Mouse (Mus musculus) urinary bladder, adult 2 months (tissue): ENCODE data around the gene Fam186a. TPM values are rescaled to one million over a fixed set of nuclear protein-coding genes. Genes with fewer than 3 reads are reported as not detected.
"Not testable (repeated sequence)": the region's sequence is repeated elsewhere in the genome, so short reads cannot be mapped to it uniquely, and the experiment has no call there.

Experiments
- DNase-seq: peaks from one replicate; pipeline ENCODE4 v3.0.0; 2022; ENCODE audit warnings: low spot score
- polyA plus RNA-seq: library from polyadenylated mRNA; depleted of rRNA; stranded (reverse); fragments of >200 nt; gene quantifications from 2 replicates; pipeline ENCODE4 v1.2.3, GENCODE M21; 2012

The Fam186a gene
- polyA plus RNA-seq, 1 experiment, result 0.04 TPM

DNA sequence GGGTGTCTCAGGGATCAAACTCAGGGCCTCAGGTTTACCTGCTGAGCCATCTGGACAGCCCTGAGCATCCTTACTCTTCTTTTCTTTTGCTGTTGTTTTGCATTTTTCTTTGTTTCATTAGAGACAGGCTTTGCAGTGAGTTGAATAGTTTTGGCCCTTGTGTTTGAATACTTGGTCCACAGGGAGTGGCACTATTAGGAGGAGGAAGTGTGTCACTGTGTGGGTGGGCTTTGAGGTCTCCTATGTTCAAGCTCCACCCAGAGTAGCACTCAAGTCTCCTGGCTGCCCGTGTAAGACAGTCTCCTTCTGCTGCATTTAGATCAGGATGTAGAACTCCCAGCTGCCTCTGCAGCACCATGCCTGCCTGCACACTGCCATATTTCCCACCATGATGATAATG lies 32.4 kb downstream of the Fam186a start:
- no peak for DNase-seq

DNA sequence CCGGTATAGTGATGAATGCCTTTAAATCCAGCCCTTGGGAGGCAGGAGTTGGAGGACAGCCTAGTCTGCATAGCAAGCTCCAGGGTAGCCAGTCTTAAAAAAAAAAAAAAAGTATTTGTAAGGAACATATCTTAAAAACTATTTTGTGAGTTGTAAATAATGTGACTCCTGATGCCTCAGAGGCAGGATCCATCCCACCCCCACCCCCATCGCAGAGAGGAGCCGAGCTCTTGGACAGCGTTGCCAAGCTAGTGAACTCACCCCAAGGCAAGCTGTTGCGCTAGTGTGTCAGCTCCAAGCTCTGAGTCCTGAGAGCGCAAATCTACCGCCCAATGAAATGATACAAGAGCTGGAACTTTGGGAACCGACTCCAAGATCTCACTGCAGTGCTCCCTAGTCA lies 35.6 kb downstream of the Fam186a start:
- no peak for DNase-seq

DNA sequence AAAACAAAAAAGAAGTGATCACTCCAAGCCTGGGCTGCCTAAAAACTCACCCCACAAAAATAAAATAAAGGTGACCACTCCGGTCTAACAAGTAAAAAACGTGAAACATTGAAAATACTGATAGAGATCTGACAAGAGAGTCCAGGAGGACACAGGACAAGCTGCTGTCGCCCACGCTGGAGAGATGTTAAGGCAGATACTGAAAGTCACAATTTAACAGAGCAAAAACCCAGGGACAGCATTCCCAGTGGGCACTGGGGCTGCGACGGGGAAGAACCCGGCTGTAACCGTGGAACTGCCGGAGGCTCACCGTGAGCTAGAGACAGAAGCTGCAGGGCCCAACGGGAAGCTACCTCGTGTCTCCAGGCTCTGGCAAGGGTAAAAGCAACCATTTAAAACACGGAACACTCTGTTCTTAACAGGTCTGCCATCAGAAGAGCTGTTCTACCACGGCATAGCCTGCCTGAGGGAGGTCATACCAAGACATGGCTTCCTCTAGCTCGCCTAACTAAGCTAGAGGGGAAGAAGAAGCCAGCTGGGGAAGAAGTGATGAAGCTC lies 47.2 kb downstream of the Fam186a start:
- no peak for DNase-seq

DNA sequence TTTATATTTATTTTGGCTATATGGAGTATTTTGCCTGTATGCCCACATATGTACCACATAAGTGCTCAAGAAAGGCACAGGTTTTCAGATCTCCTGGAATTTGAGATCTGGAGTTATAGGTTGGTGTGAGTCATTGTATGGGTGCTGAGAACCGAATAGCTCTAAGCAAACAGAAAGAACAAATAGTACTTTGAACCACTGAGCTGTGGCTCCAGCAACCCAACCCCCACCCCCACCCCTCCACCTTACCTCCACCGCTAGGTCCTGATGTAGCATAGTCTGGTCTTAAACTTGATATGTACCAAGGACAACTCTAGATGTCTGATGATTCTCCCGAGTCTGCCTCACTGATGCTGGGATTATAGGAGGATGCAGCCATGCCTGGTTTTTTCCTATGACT lies 49.6 kb downstream of the Fam186a start:
- no peak for DNase-seq

DNA sequence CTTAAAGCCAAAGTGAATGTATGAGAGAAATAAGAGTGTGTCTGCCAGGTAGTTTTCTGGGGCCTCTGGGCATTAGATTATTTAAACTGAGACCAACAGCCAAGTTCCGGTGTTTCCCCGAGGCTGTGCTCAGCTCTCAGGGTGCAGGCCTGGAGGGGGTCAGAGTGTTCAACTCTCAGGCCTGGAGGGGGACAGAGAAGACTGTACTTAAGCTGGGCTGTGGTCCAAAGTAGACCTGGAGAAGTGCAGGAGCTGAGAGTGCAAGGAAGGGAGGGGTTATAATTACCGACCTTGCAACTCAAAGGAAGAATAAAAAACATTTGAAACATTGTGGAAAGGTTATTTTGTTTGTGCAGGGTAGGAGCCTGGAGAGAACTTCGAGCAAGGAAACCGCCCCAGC lies 52.2 kb downstream of the Fam186a start:
- no peak for DNase-seq

DNA sequence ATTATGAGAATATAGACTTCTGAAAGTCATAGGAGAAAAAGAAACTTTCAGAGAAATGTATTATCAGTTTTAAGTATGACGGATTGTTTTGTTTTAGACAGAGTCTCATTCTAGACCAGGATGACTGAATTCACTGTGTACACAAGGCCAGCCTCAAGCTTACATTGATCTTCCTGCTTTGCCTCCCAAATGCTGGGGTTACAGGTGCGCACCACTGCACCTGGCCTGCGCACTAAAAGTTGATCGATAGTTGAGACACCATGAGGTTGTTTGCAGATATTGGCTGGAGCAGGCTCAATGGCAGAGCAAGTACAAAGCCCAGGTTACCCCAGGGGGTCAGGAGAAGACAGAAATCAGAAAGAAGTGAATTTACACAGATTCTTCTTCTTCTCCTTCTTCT lies 55.1 kb downstream of the Fam186a start:
- no peak for DNase-seq

DNA sequence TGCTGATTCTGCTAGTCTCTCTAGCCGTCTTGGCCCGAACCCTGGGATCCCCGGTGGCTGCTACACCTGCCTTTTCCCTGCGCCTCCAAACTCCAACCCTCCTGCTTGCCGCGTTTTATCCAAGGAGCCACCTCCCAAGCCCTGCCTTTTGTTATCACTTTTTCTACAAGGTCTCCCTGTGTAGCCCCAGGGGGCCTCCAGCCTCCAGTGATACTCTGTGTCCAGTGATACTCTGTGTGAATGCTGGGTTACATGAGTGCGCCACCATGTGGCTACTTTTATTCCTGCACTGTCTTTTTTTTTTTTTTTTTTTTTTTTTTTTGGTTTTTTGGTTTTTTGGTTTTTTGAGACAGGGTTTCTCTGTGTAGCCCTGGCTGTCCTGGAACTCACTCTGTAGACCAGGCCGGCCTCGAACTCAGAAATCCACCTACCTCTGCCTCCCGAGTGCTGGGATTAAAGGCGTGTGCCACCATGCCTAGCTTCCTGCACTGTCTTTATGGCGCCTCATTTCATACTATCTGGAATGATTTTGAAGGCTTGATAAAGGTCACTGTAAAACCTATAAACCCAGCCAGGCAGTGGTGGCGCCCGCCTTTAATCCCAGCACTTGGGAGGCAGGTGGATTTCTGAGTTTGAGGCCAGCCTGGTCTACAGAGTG lies 57.4 kb downstream of the Fam186a start:
- not testable (repeated sequence) for DNase-seq

DNA sequence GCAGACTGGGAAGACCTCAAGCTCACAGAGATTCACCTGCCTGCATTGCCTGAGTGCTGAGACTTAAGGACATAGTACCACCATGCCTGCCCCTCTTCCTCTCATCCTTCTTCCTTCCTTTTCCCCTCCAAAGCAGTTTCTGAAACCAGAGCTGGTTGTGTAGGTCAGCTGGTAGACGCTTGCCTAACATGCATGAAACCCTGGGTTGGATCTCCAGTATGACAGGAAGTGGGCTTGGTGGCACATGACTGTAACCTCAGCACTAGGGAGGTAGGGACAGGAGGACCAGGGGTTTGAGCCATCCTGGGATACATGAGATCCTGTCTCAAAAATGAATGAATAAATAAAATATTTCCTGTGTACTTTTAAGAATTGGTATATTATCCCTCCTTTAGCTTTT lies 59.3 kb downstream of the Fam186a start:
- no peak for DNase-seq

DNA sequence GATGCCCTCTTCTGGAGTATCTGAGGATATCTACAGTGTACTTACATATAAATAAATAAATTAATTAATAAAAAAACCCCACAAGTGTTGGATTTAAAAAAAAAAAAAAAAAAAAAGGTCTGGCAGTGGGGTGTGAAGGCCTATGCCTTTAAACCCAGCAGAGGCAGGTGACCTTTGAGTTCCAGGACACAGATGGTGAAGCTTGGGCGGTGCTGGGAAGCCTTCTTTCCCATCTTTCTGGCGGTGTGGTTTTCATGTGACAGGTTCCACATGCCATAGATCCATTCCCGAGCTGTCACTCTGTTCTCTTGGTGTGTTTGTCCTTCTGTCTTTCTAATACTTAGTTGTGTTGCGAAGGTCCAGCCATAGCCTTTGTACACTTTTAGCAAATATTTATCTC lies 59.8 kb downstream of the Fam186a start:
- no peak for DNase-seq

DNA sequence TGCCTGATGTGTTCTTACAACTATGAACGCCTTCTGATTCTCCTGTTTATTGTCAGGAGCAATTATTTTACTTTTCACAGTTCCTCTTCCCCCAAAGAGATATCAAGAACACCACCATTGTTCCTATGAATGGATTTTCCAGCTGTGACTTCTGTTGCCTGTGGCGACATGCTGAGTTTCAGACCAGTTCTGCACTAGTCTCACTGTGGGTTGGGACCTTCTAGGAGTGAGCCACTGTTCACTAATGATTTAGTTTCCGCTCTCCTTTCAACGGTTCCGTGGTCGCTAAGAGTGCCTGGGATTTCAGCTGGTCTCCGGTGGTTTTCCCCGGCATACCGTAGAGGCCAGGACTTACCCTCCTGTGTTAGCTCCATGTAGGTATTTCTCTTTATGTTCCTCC lies 62.0 kb downstream of the Fam186a start:
- no peak for DNase-seq

DNA sequence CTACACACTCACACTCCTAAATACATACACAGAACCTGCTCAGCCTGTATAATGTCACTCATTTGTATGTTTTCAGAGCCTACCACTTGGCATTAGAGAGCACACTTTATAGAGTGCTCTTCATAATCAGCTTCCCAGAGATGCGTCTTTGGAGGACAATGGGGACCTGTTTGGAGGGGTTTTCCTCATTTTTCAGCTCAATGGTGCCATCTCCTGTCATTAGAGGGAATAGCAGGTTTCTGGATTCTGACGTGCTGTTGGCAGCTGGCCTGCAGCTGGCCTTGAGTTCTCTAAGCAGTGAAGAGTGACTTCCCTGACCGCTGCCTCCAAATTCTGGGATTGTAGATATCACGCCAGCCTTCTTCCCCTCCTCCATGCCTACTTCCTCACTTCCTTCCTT lies 62.5 kb downstream of the Fam186a start:
- DNase-seq, result no peak

DNA sequence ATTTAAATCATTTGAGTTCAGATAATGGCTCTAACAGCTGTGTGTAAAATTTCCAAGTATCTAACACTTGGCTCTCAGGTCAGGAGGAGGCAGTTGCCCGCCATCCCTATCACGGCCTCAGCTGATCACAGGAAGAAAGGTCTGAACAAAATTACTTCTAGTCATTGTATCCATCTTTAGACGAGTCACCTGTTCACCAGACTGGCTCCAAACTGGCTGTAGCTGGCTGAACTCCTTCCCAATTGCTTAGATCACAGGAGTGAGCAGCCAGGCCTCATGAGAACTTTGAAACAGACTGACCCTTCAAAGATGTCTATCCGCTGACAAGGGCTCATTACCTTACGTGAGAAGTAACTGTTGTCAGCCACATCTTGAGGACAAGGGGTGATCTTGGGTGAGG lies 63.6 kb downstream of the Fam186a start:
- DNase-seq, result no peak

DNA sequence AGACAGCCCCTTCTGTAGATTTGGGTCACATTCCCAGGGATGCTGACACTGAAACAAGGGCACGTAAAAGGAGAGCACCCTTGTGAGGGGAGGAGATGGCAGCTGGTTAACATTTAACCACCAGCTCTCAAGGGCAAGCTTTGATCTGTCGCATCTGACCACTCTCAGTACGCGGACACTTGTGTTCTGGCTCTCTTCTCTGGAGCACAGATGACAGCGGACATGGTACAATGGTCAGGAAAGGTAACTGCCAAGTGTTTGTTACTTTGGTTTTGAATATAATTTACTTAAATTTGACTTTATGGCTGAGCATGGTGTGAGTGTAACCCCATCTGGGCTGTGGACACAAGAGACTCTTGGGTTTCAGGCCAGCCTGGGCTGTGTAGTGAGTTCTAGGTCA lies 64.1 kb downstream of the Fam186a start:
- DNase-seq, result no peak

DNA sequence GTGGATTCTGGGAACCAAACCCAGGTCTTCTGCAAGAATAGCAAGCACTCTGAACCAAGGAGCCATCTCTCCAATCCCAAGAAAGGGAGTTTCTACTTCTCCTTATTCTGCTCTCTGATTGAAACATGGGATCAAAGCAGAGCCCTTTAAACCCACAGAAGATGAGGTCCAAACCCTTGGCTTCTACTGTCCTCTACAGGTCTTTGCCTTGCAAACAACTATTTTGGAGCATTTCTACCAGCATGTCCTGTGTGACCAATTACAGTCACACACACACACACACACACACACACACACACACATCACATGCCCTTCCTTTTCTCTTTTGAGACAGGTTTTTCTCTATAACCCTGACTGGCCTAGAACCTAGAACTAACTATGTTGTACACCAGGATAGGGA lies 70.2 kb downstream of the Fam186a start:
- no peak for DNase-seq

DNA sequence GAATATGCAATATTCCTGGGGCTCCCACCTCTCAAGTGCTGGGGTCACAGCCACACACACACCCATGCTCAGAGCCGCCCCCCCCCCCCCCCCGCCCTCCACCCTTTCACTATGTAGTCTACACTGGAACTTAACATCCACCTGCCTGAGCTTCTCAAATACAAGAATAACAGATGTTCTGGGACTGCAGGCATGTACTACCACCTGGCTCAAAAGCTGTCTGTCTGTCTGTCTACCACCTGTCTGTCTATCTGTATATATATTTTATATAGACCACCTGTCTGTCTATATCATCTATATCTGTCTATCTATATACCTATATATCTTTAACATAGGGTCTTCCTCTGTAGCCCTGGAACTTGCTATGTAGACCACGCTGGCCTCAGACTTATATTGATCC lies 75.5 kb downstream of the Fam186a start:
- DNase-seq, result no peak

DNA sequence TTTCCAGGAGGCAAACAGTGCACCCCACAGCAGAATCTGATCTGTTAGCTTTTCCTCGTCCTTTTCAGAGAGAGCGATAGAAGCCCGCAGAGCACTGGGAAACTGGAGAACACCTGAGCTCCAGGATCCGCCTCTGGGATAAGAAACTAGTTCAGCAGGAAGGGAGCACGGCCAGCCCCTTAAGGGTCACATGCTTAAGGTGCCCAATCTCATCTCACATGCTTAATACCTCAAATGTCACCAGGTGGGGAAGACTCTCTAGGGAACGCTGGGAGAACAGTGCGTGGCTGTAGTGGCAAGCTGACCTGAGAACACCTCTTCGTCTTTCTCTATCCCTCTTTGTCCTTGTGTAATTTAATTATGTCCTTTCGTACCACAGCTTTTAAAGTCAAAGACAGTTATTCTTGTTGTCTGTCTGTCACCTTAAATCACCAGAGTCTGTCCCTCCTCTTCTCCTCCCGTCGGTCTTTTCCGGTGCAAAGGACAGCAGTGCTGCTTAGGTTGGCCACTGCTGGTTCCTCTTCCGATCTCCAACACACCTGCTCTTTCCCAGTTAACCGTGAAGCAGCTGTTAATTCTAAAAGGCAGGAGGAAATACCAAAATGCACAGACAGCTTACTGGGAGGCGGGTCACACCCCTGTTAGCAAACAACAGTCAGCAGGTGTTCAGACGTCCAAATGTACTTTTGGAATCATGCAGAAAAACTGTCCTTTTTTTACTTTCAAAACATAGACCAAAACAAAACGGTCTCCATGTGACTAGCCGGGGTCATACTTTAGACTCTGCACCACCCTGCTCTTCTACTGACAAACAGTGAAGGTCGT lies 76.2 kb downstream of the Fam186a start:
- DNase-seq, result no peak

DNA sequence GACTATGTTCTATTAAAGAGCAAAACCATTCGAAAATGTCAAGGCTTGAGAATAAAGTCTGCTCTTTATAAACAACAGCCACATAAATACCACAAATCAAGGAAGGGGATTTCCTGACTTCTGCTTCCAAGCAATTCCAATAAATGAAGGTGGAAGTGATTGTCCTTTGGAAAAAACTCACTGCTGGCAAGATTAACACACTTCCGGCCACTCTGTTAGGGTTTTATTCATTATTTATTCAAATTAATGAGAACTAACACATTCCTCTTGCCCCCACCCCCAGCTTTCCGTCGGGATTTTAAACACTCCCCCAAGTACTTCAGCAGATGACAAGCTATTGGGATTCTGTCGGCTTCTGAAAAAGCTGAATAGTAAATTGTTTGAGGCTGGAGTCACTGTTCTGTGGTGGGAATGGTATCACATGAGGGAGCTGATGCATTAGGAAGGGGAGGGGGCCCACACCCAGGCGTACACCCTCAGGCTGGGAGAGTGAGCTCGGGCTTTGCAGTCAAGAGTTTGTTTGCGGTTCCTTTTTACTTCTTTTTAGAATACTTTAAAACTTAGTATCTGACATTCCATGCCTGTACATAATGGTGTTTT lies 77.5 kb downstream of the Fam186a start:
- DNase-seq, result no peak

DNA sequence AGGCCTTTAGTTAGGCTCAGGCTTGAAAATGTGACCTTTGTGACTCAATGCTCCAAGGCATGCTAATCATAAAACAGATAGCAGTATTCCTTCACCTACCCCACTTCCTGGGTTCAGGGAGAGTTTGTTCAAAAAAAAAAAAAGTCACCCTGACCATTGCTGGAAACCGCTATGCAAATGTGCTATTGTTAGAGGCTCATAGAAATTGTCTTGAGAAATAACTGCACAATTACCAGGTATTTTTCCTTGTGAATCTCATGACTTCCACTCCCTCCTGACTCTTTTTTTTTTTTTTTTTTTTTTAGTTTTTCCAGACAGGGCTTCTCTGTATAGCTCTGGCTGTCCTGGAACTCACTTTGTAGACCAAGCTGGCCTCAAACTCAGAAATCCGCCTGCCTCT lies 79.7 kb downstream of the Fam186a start:
- not testable (repeated sequence) for DNase-seq

DNA sequence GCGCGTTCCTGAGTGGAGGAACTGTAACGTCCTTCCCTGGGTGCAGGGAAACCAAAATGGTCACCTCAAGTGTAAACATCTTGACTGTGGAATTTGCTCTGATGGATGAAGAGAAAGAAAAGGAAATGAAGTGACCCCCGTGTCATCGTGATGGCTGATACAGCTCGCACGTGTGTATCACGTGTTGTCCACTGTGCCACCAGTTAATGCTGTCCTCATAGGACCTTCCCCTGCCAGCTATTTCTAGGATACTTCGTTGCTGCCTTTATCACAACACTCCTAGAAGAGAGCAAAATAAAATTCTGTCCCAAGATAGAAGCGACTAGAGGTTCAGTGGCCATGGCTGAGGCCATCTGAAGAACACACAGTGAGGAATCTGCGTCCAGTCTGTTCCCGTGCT lies 82.8 kb downstream of the Fam186a start:
- no peak for DNase-seq

DNA sequence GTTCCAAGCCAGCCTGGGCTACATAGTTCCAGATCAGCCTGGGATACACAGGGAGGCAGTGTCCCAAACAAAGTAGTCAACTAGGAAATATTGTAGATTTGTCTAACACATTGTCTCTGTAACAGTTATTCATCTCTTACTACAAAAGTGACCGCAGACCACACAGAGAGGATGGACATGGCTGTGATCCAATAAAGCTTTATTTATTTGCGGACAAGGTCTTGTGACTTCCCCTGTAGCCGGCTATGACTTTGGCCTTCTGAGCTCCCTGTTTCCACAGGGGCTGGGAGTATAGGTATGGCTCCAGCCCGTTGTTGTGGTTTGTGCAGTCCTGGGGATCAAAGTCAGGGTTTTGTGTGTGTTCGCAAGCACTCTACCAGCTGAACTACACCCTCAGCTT lies 88.3 kb downstream of the Fam186a start:
- DNase-seq, result no peak

DNA sequence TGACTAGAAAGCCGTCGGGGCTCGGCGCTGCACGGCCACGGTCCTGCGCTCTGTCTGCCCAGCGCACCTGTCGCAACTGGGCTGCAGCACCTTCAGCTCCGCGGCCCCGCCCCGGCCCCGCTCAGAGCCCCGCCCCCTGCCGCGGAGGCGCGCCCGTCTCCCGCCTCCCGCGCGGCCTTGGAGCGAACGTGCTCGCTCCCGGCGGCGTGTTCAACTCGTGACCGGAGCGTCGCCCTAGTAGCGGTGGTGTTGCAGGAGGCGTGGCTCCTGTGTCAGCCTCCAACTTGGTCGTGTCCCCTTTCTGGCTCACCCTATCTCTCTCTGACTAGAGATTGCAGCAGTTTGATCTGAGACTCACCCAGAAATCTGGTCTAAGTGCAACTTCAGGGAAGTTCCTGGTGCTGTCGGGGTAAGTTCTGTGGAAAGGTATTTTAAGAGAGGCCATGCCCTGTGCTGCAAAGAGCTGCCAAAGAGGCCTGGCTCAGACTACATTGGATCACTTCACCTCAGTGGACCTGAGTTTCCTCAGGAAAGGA lies 91.5 kb downstream of the Fam186a start, which contains the start of gene Lima1:
TSS of gene Lima1 (minus strand) at position 123 of the 536 bp plus-strand sequence.
- DNase-seq, result peak; percentile 74

DNA sequence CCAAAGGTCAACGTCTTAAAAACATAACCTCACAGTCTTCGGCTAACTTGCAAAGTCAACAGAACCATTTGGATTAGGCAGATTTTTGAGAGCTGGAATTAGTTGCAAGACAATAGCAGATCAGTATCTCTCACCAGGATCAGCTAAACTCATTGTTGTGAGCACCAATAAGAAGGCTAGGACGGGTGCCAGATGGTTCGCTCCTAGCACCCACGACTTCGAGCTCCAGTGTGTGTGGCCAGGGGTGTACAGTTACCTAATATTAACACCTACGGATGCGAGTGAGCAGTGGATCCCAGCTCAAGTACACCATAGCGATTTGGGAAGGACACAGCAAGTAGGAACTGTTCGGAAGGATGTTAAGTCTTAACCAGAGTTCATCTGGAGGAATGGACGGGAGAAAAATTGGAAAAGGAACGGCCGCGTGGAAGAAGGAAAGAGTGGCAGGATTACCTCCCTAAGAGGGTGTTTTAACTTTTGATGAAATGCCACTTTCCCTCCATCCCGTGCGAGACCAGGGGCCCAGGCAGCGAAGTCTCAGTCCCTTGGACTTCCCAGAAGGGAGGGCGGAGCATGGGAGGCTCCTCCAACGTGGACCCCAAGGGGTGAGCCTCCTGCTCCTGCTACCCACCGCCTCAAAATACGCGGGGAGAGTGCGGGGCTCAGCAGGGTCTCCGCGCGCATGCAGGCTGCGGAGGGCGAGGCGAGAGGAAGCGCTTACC lies 92.1 kb downstream of the Fam186a start:
- no peak for DNase-seq
